Mouse (Mus musculus): ENCODE data around the gene Prkar1b. TPM values are rescaled to one million over a fixed set of nuclear protein-coding genes. Genes with fewer than 3 reads are reported as not detected.

Prkar1b gene
- polyA plus RNA-seq, 1 experiment from 2014 or later: 14.4 TPM

DNA sequence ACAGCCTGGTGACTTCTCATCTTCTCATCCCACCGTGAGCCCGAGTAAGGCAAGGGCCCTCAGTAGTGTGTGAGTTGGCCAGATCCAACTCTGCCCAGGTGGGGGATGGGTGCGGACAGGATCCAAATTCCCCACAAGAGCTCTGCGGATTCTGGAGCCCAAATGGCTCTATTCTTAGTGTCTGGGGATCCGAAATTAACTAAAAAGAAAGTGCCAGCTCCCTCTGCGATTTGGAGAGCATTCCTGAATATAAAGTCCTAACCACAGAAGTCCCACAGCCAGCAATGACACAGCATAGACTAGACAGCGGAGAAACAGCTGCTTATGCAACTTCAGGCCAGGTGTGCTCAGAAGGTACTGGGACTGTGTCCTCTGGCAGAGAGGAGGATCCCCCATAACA is 100.4 kb downstream of the Prkar1b start:
- H3K4me1 ChIP-seq (ENCODE audit: insufficient read depth, low read depth, low read length): no peaks in the 10 kb centered on the region
- DNase-seq (ENCODE audit: low spot score) (no peak), ATAC-seq (no peak)
- H3K9me3 ChIP-seq (ENCODE audit: low read length): no peaks in the 10 kb centered on the region
- TF ChIP-seq CTCF (IDR thresholded peaks at IDR 0.05) (no peak), EP300 (IDR thresholded peaks at IDR 0.05) (no peak)
- 79% methylated on average over 7 of the region's 7 CpGs for WGBS
- no peaks in the 10 kb centered on the region for H3K36me3 ChIP-seq (ENCODE audit: insufficient read depth, low read length)
- H3K4me3 ChIP-seq (ENCODE audit: low read depth, low read length): no peak overlapping the region
- no peak overlapping the region for H3K9ac ChIP-seq (replicated peaks; ENCODE audit: low read depth)
- no peaks in the 10 kb centered on the region for H3K27me3 ChIP-seq (replicated peaks; ENCODE audit: insufficient read depth, low read length)
- H3K27ac ChIP-seq (ENCODE audit: low read length): no peak overlapping the region
- no peak overlapping the region for H3K4me2 ChIP-seq (replicated peaks; ENCODE audit: low read depth, low read length)

DNA sequence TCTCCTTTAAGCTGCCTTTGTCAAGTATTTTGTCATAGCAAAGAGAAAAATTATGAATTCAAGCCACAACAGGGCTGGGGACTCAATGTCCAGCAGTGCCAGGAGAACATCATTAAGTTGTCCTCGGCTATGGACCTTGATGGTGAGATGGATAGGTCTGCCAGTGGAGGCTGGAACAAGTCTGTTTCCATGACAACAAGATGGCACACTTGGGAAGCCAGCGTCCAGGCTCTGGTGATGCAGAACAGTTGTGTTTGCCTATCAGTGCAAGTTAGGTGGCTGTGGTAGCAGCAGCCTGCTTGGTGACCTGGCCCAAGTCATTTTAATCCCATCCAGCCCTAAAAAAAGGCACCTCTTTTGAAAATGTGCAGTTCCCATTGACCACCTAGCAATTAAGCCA is 102.6 kb downstream of the Prkar1b start:
- H3K36me3 ChIP-seq (ENCODE audit: insufficient read depth, low read length): no peaks in the 10 kb centered on the region
- H3K4me1 ChIP-seq (ENCODE audit: insufficient read depth, low read depth, low read length): no peaks in the 10 kb centered on the region
- H3K9me3 ChIP-seq (ENCODE audit: low read length): no peaks in the 10 kb centered on the region
- no peak overlapping the region for H3K27ac ChIP-seq (ENCODE audit: low read length)
- ATAC-seq (no peak), DNase-seq (ENCODE audit: low spot score) (no peak)
- H3K9ac ChIP-seq (replicated peaks; ENCODE audit: low read depth): no peak overlapping the region
- H3K27me3 ChIP-seq (replicated peaks; ENCODE audit: insufficient read depth, low read length): no peaks in the 10 kb centered on the region
- no peak overlapping the region for H3K4me3 ChIP-seq (ENCODE audit: low read depth, low read length)
- TF ChIP-seq EP300 (IDR thresholded peaks at IDR 0.05): no peak
- no peak for TF ChIP-seq CTCF (IDR thresholded peaks at IDR 0.05)
- no peak overlapping the region for H3K4me2 ChIP-seq (replicated peaks; ENCODE audit: low read depth, low read length)
- 44% methylated on average over 2 of the region's 2 CpGs for WGBS

DNA sequence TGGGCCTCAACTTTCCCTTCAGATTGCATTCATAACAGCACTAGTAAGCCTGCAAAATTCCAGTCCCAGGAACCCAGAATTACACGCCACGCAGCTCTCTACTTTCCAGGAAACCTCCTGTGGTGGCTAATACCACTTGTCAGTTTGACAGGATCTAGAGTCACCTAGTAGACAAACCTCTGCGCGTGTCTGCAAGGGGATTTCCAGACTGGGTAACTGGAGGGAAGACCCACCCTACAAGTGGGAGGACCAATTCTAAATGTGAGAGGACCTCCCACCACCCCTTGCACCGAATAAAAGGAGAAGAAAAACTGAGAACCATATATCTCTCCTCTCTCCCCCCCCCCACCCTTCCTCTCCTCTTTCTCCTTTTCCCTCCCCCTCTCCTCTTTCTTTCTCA is 103.2 kb downstream of the Prkar1b start:
- no peak overlapping the region for H3K4me3 ChIP-seq (ENCODE audit: low read depth, low read length)

DNA sequence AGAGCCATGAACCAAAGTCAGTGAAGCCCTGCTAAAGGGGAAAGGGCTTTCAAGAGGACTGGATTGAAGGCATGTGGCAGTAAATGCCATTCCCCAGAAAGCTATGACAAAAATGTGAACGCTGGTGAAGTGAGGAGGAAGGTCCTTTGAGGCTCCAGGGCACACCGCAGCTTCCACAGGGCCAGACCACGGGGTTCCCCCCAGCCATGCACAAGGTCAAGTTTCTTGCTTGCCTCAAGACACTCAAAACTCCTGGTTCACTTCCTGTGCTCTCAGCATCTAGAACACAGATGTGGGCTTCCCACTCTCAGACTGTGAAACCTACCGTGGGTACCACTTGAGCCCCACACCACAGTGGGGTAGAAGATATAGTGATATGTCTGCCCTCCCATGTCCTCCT is 106.3 kb downstream of the Prkar1b start:
- no peak overlapping the region for H3K27ac ChIP-seq (ENCODE audit: low read length)
- H3K4me3 ChIP-seq (ENCODE audit: low read depth, low read length): no peak overlapping the region
- H3K4me1 ChIP-seq (ENCODE audit: insufficient read depth, low read depth, low read length): no peaks in the 10 kb centered on the region
- no peaks in the 10 kb centered on the region for H3K9me3 ChIP-seq (ENCODE audit: low read length)
- TF ChIP-seq CTCF (IDR thresholded peaks at IDR 0.05): no peak
- no peak for TF ChIP-seq EP300 (IDR thresholded peaks at IDR 0.05)
- no peak for DNase-seq (ENCODE audit: low spot score)
- no peak overlapping the region for H3K9ac ChIP-seq (replicated peaks; ENCODE audit: low read depth)
- H3K4me2 ChIP-seq (replicated peaks; ENCODE audit: low read depth, low read length): no peak overlapping the region
- H3K36me3 ChIP-seq (ENCODE audit: insufficient read depth, low read length): no peaks in the 10 kb centered on the region
- H3K27me3 ChIP-seq (replicated peaks; ENCODE audit: insufficient read depth, low read length): no peaks in the 10 kb centered on the region
- 52% methylated on average over 4 of the region's 4 CpGs for WGBS
- peak; percentile 48 for ATAC-seq

More for the DNA sequence above, 103.2 kb downstream of the Prkar1b start:
- Histone ChIP-seq H3K4me1 (ENCODE audit: insufficient read depth, low read depth, low read length) (no peaks in the 10 kb centered on the region), H3K9ac (replicated peaks; ENCODE audit: low read depth) (no peak overlapping the region), H3K36me3 (ENCODE audit: insufficient read depth, low read length) (no peaks in the 10 kb centered on the region), H3K4me2 (replicated peaks; ENCODE audit: low read depth, low read length) (no peak overlapping the region), H3K9me3 (ENCODE audit: low read length) (no peaks in the 10 kb centered on the region), H3K27me3 (replicated peaks; ENCODE audit: insufficient read depth, low read length) (no peaks in the 10 kb centered on the region), H3K27ac (ENCODE audit: low read length) (no peak overlapping the region)
- ATAC-seq (no peak), DNase-seq (ENCODE audit: low spot score) (no peak)
- TF ChIP-seq CTCF (IDR thresholded peaks at IDR 0.05) (no peak), EP300 (IDR thresholded peaks at IDR 0.05) (no peak)
- 60% methylated on average over 5 of the region's 5 CpGs for WGBS

DNA sequence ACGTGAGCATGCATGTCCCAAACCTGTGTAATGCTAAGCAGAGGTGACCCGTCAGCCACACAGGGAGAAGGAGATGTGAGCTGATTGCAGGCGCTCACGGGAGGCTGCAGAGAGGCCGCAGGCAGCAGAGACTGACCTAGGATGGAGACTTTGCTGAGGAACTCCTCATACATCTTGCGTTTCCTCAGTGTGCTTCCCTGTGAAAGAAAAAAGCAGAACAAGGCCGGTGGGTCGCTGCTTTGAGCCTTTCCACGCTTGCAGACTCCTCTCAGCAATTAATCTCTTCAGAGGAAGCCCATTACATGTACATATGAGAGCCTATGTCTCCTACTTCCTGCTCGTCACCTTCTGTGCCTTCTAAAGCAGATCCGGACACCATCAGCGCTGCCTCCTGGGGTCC is 107.5 kb downstream of the Prkar1b start:
- no peak for ATAC-seq
- H3K27ac ChIP-seq (ENCODE audit: low read length): no peak overlapping the region
- H3K4me1 ChIP-seq (ENCODE audit: insufficient read depth, low read depth, low read length): no peaks in the 10 kb centered on the region
- no peak overlapping the region for H3K4me2 ChIP-seq (replicated peaks; ENCODE audit: low read depth, low read length)
- 73% methylated on average over 12 of the region's 12 CpGs for WGBS
- no peak for DNase-seq (ENCODE audit: low spot score)
- no peak overlapping the region for H3K9ac ChIP-seq (replicated peaks; ENCODE audit: low read depth)
- no peak overlapping the region for H3K4me3 ChIP-seq (ENCODE audit: low read depth, low read length)
- H3K9me3 ChIP-seq (ENCODE audit: low read length): no peaks in the 10 kb centered on the region
- H3K27me3 ChIP-seq (replicated peaks; ENCODE audit: insufficient read depth, low read length): no peaks in the 10 kb centered on the region
- TF ChIP-seq EP300 (IDR thresholded peaks at IDR 0.05): no peak
- no peak for TF ChIP-seq CTCF (IDR thresholded peaks at IDR 0.05)
- H3K36me3 ChIP-seq (ENCODE audit: insufficient read depth, low read length): no peaks in the 10 kb centered on the region

DNA sequence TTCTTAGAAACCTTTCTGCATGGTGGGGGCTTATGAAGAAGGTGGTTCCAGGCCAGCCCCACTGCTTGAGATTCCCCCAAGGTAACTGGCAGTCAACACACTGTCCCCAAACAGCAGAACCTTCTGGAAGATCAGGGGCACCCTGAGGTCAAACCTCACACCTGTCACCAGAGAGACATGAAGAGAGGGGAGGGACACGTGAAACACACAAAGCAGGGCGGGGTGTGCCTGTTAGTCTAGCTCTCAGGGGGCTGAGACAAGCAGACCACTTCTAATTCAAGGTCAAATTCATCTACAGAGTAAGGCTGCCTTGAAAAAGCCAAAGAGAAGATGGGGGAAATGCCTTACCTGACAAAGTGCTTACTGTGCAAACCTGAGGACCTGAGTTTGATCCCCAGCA is 114.6 kb downstream of the Prkar1b start:
- TF ChIP-seq EP300 (IDR thresholded peaks at IDR 0.05) (no peak), CTCF (IDR thresholded peaks at IDR 0.05) (no peak)
- no peak for DNase-seq (ENCODE audit: low spot score)
- 51% methylated on average over 2 of the region's 2 CpGs for WGBS
- Histone ChIP-seq H3K36me3 (ENCODE audit: insufficient read depth, low read length) (no peaks in the 10 kb centered on the region), H3K27me3 (replicated peaks; ENCODE audit: insufficient read depth, low read length) (no peaks in the 10 kb centered on the region), H3K4me3 (ENCODE audit: low read depth, low read length) (no peak overlapping the region), H3K4me1 (ENCODE audit: insufficient read depth, low read depth, low read length) (no peaks in the 10 kb centered on the region), H3K27ac (ENCODE audit: low read length) (no peak overlapping the region), H3K9me3 (ENCODE audit: low read length) (no peaks in the 10 kb centered on the region), H3K9ac (replicated peaks; ENCODE audit: low read depth) (no peak overlapping the region), H3K4me2 (replicated peaks; ENCODE audit: low read depth, low read length) (no peak overlapping the region)
- no peak for ATAC-seq

DNA sequence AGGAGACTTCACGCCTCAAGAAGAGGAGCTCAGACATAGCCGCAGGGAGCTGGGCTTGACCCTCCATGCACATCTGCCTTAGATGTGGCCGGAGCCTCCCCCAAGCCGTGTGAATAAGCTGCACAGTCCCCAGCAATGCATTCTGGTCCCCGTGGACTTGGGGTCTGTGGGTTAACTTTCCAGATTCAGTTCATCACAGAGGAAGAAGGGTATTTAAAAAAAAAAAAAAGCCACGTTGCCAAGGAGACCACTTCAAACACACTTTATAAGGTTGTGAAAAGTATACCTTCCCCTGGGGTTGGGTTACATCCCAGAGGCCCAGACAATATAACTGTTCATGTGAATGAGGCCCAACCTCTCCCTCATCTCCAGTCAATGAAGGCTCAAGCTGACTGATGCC is 115.1 kb downstream of the Prkar1b start:
- H3K4me3 ChIP-seq (ENCODE audit: low read depth, low read length): no peak overlapping the region
- no peak overlapping the region for H3K9ac ChIP-seq (replicated peaks; ENCODE audit: low read depth)
- H3K27ac ChIP-seq (ENCODE audit: low read length): no peak overlapping the region
- H3K36me3 ChIP-seq (ENCODE audit: insufficient read depth, low read length): no peaks in the 10 kb centered on the region
- TF ChIP-seq EP300 (IDR thresholded peaks at IDR 0.05) (no peak), CTCF (IDR thresholded peaks at IDR 0.05) (no peak)
- no peaks in the 10 kb centered on the region for H3K27me3 ChIP-seq (replicated peaks; ENCODE audit: insufficient read depth, low read length)
- DNase-seq (ENCODE audit: low spot score) (no peak), ATAC-seq (no peak)
- WGBS: 43% methylated on average over 6 of the region's 6 CpGs
- no peaks in the 10 kb centered on the region for H3K4me1 ChIP-seq (ENCODE audit: insufficient read depth, low read depth, low read length)
- H3K9me3 ChIP-seq (ENCODE audit: low read length): no peaks in the 10 kb centered on the region
- no peak overlapping the region for H3K4me2 ChIP-seq (replicated peaks; ENCODE audit: low read depth, low read length)

All from lung, postnatal 0 days (tissue).